Mouse (Mus musculus) layer of hippocampus, adult 9-10 months (tissue): ENCODE results near the gene Zfp329.
"Not testable (repeated sequence)": the region's sequence is repeated elsewhere in the genome, so short reads cannot be mapped to it uniquely, and the experiment has no call there.

Source experiments
- DNase-seq: peaks from one replicate; pipeline ENCODE4 v3.0.0; 2022; ENCODE audit warnings: low spot score

Gene Zfp329

GRCm38 (mm10) chr7:12818521-12819295 lies at the start of gene Zfp329:
Gene Zfp329 (minus strand): TSS chr7:12818858.
- peak; percentile 83 for DNase-seq

DNA sequence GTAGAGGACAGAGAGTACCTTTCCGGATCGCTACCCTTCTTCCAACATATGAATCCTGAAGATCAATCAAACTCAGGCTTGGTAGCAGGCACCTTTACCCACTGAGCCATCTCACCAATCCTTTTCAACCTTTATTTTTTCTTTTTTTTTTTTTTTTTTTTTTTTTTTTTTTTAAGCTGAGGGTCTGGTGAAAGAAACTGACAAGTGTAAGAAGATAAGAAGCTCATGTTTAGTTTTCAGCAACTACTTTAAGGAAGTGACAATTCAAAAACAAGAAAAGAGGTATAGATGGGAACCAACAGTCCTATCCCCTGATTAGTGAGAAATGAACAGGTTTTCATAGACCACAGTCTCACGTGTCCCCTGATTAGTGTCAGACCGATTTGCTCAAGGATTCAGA lies 17.1 kb upstream of the Zfp329 start:
- DNase-seq, result no peak

- DNase-seq, result no peak
These were observed 16.6 kb upstream of the Zfp329 start for GRCm38 (mm10) chr7:12835193-12835671.

GRCm38 (mm10) chr7:12834162-12835120 lies 15.8 kb upstream of the Zfp329 start, which contains the start of gene Zfp110:
Gene Zfp110 (plus strand): TSS chr7:12834761.
- peak; percentile 78 for DNase-seq

DNA sequence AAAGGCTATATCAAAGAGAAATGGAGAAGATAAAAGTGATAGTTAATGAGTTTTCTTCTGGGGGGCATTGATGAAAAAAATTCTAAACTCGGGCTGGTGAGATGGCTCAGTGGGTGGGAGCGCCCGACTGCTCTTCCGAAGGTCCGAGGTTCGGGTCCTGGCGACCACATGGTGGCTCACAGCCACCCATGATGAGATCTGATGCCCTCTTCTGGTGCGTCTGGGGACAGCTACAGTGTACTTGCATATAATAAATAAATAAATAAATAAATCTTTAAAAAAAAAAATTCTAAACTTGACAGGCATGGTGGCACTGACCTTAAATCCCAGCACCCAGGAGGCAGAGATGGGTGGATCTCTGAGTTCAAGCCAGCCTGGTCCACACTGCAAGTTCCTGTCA lies 3.1 kb downstream of the Zfp329 start:
- no peak for DNase-seq

DNA sequence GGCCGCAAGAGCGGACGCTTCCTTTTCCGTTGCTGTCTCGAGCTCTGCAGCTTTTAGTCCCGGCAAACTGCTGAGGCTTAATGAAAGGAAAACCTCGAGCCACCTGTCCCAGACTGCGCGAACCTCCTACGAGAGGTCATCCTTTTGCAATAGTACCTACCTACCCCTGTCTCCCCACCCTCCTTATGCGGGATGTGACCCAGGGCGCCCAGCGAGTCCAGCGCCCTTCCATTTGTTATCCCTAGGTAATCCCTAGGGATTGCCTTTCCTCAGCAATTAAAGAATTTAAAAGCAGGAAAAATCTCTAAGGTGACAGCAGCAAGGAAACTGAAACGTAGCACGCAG lies 15.0 kb downstream of the Zfp329 start:
- no peak for DNase-seq

- peak; percentile 54 for DNase-seq
These were observed 15.6 kb downstream of the Zfp329 start, which contains the start of gene Zscan18 for GRCm38 (mm10) chr7:12802866-12803726. Gene Zscan18 (minus strand): TSS chr7:12803635.

GRCm38 (mm10) chr7:12799554-12799953 lies 19.1 kb downstream of the Zfp329 start:
- no peak for DNase-seq

GRCm38 (mm10) chr7:12797971-12798370 lies 20.7 kb downstream of the Zfp329 start:
- DNase-seq, result no peak

- DNase-seq, result not testable (repeated sequence)
These were observed 26.0 kb downstream of the Zfp329 start for GRCm38 (mm10) chr7:12792624-12793023.

DNA sequence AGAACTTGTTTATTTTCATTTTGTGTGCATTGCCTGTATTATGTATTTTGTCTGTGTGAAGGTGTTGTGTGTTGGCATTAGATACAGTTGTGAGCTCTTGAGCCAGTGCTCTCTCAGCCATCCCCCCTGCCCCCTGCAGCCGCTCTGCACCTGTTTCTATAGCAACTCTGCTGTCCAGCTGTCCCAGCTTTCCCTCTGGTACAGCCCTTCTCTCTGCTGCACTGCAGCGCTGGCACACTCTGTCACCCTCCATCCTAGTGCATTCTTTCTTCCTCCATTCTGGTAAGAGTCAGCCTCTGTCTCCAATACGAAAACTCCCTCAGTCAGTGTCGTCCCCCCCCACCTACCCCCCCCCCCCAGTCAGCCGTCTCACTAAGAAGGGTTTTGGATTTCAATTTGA lies 30.6 kb downstream of the Zfp329 start:
- no peak for DNase-seq

DNA sequence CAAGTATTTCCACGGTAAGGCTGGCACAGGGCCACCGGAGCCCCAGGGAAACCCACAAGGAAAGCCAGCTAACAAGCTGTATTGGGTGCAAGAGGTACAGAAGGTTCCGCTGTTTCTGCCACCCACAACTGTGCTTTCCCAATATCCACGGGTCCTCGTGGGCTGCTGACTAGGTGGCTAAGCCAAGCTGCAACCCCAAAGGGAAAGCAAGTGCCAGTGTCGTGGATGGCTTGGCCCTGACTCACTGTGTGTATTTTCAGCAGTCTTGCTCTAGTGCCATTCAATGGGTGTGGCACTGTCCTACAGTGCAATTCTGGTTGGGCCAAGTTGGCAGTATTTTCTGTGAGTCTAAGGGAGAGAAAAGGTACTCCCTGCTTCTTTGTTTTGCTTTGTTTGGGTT lies 31.3 kb downstream of the Zfp329 start:
- no peak for DNase-seq

- no peak for DNase-seq
These were observed 38.4 kb downstream of the Zfp329 start for GRCm38 (mm10) chr7:12780151-12780830.

- DNase-seq, result no peak
These were observed 38.9 kb downstream of the Zfp329 start for GRCm38 (mm10) chr7:12779782-12780150.

GRCm38 (mm10) chr7:12779141-12779540 lies 39.5 kb downstream of the Zfp329 start:
- no peak for DNase-seq

GRCm38 (mm10) chr7:12774606-12775005 lies 44.1 kb downstream of the Zfp329 start:
- peak; percentile 32 for DNase-seq

DNA sequence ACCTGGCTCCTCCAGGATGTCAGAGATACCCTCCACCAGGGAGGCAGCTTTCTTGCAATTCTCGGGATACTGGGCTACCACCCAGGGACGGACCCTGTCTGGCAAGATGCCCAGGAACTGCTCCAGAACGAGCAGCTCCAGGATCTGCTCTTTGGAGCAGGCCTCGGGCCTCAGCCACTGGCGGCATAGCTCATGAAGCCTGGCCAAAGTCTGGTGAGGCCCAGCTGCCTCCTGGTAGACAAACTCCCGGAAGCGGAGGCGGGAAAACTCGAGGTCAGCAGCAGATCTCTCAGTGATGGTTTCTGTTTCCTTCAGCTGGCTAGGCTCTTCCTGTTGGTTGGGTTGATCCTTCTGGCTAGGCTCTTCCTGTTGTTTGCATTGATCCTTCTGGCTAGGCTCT lies 44.5 kb downstream of the Zfp329 start:
- DNase-seq, result no peak
